In genomic region chr19:46572548-46572947, GRCm38 (mm10) we compare ENCODE assay signal across 8 mouse cellular contexts. TPM values are rescaled to one million over a fixed set of nuclear protein-coding genes. Genes with fewer than 3 reads are reported as not detected.
DNase-seq lines count a peak whose midpoint lies in the region; ATAC-seq and TF ChIP-seq lines count a peak whose summit lies in the region.

No protein-coding gene starts in this region.

- H3K79me2 ChIP-seq in myocyte (ENCODE audit: control insufficient read depth, insufficient read depth) = no peaks in the 10 kb centered on the region

- no peak for TF ChIP-seq CTCF in spleen, adult 2 months (IDR thresholded peaks at IDR 0.05; ENCODE audit: extremely low read depth, insufficient read depth, insufficient read length, insufficient replicate concordance)

- no peaks in the 10 kb centered on the region for H3K9me3 ChIP-seq in limb, embryonic 11.5 days (ENCODE audit: control insufficient read depth, low read length)

- no peaks in the 10 kb centered on the region; the same call in 1 of the 2 replicates for H3K4me1 ChIP-seq in spleen, adult 2 months (ENCODE audit: control insufficient read depth, insufficient read depth, insufficient read length)
- H3K4me1 ChIP-seq in limb, embryonic 11.5 days (ENCODE audit: control insufficient read depth, insufficient read depth, low read length) = 0 out of 2 replicates have a peak, but pooled peaks cover 3% of the 10 kb centered on the region

- WGBS in spleen, adult 2 months = under 1% methylated on average over 17 of the region's 17 CpGs
- 0% methylated on average over 17 of the region's 17 CpGs for WGBS in limb, embryonic 11.5 days

- H3K4me2 ChIP-seq in limb, embryonic 11.5 days (ENCODE audit: low read depth, severe bottlenecking) = peak overlapping the region; percentile 52
- H3K4me2 ChIP-seq in myocyte (ENCODE audit: low read depth) = peak overlapping the region; percentile 90

- H3K9ac ChIP-seq in limb, embryonic 11.5 days (ENCODE audit: low read length) = peak overlapping the region; percentile 58

- TF ChIP-seq POLR2A in spleen, adult 2 months (IDR thresholded peaks at IDR 0.05; ENCODE audit: low read depth, low read length) = no peak
- no peak for TF ChIP-seq POLR2A in myocyte (IDR thresholded peaks at IDR 0.05; ENCODE audit: insufficient read length, low read depth)

- H3ac ChIP-seq in myocyte (ENCODE audit: control insufficient read depth, insufficient read length) = peak overlapping the region; percentile 24

- DNase-seq in adrenal gland, postnatal 25 days = peak; percentile 31
- DNase-seq in adrenal gland, postnatal 4 days (ENCODE audit: low spot score in 2 of 2) = no peak
- no peak for DNase-seq in spleen, adult 2 months (ENCODE audit: low read depth in 1 of 2, low spot score in 2 of 2)
- DNase-seq in spleen, adult 12 weeks (ENCODE audit: low spot score) = no peak
- DNase-seq in limb, embryonic 11.5 days (ENCODE audit: low spot score) = no peak
- no peak for DNase-seq in gastrocnemius, adult 8-10 months (ENCODE audit: low spot score in 2 of 2)
- DNase-seq in T-cell, adult 2 months (ENCODE audit: low spot score) = no peak

- H3K36me3 ChIP-seq in spleen, adult 2 months (ENCODE audit: control insufficient read depth, insufficient read depth, low read length) = no peaks in the 10 kb centered on the region
- H3K36me3 ChIP-seq in limb, embryonic 11.5 days (ENCODE audit: control insufficient read depth, insufficient read depth, low read length) = no peaks in the 10 kb centered on the region
- H3K36me3 ChIP-seq in myocyte (ENCODE audit: control insufficient read depth, insufficient read depth) = no peaks in the 10 kb centered on the region

- H3K27ac ChIP-seq in spleen, adult 2 months (ENCODE audit: insufficient read depth, low read length) = peak overlapping the region; percentile 5; the same call in 1 of the 2 replicates
- no peak overlapping the region; the same call in 1 of the 2 replicates for H3K27ac ChIP-seq in limb, embryonic 11.5 days (replicated peaks; ENCODE audit: low read depth, low read length)

- peak overlapping the region; percentile 90 for H3K4me3 ChIP-seq in spleen, adult 2 months (ENCODE audit: extremely low read depth, insufficient read depth, insufficient read length)
- H3K4me3 ChIP-seq in limb, embryonic 11.5 days (ENCODE audit: low read depth, low read length) = peak overlapping the region; percentile 67
- H3K4me3 ChIP-seq in myocyte = peak overlapping the region; percentile 69

- H3K27me3 ChIP-seq in spleen, adult 2 months (ENCODE audit: control insufficient read depth, insufficient read depth, low read length) = no peaks in the 10 kb centered on the region
- no peaks in the 10 kb centered on the region for H3K27me3 ChIP-seq in limb, embryonic 11.5 days (ENCODE audit: control insufficient read depth, insufficient read depth, low read length)
- H3K27me3 ChIP-seq in myocyte (ENCODE audit: control insufficient read depth, insufficient read depth, insufficient read length) = no peaks in the 10 kb centered on the region

- ATAC-seq in limb, embryonic 11.5 days (ENCODE audit: insufficient number of reproducible peaks, low FRiP score, low TSS enrichment, low read depth) = peak; percentile 58

TF ChIP-seq in myocyte, 11 proteins besides CTCF, POLR2A, EP300 and RAD21:
- TF ChIP-seq TCF3 (IDR thresholded peaks at IDR 0.05; ENCODE audit: insufficient read length, low read depth) (no peak), SRF (IDR thresholded peaks at IDR 0.05; ENCODE audit: control insufficient read depth, insufficient read length, low read depth) (no peak), REST (IDR thresholded peaks at IDR 0.05; ENCODE audit: insufficient read depth, insufficient read length) (no peak), USF1 (IDR thresholded peaks at IDR 0.05; ENCODE audit: low read depth) (no peak), MYOD1 (IDR thresholded peaks at IDR 0.05; ENCODE audit: control insufficient read depth in 1 of 3, insufficient read length in 2 of 3, low read depth in 2 of 3) (no peak), MAX (IDR thresholded peaks at IDR 0.05; ENCODE audit: low read depth) (no peak), POLR2AphosphoS2 (IDR thresholded peaks at IDR 0.05; ENCODE audit: insufficient read length, low read depth) (no peak), E2F4 (IDR thresholded peaks at IDR 0.05; ENCODE audit: insufficient read depth) (no peak), TCF12 (IDR thresholded peaks at IDR 0.05; ENCODE audit: insufficient read depth, poor library complexity, severe bottlenecking) (no peak), CEBPB (IDR thresholded peaks at IDR 0.05; ENCODE audit: insufficient read depth, poor library complexity, severe bottlenecking) (no peak), MYOG (IDR thresholded peaks at IDR 0.05; ENCODE audit: control insufficient read depth in 1 of 3, insufficient read depth in 1 of 3, insufficient read length in 2 of 3, low read depth in 2 of 3) (no peak)
TF ChIP-seq in myocyte: peak in this region for 0.

RNA-seq across cellular contexts. Expression of gene Arl3, which starts 0.5 kb away (rescaled TPM):
- 50.3 and 61.0 TPM in 2 replicates for total RNA-seq in adrenal gland, postnatal 25 days (2021)
- total RNA-seq in adrenal gland, postnatal 4 days (2021) = 10 to 100 TPM; 47.2 to 54.9 TPM
- 5.5 and 6.8 TPM in 2 replicates for polyA plus RNA-seq in spleen, adult 2 months (2012; rRNA removed)
- 128 and 133 TPM in 2 replicates for polyA plus RNA-seq in limb, embryonic 11.5 days (2014; fragmentation: Nextera tagmentation; extraction: Ambion mirVana)
- 81.9 TPM for polyA plus RNA-seq in myocyte (2012; fragmentation: generic; extraction: Trizol)
- 10 to 100 TPM; 51.1 to 76.4 (median 62.8) TPM for total RNA-seq in gastrocnemius, adult 8-10 months (2022)

RNA-seq across cellular contexts. Expression of gene Sfxn2, which starts 0.6 kb away (rescaled TPM):
- 8.0 and 12.7 TPM in 2 replicates for total RNA-seq in adrenal gland, postnatal 25 days (2021)
- total RNA-seq in adrenal gland, postnatal 4 days (2021) = 10 to 100 TPM; 13.1 to 18.4 TPM
- 3.2 and 4.1 TPM in 2 replicates for polyA plus RNA-seq in spleen, adult 2 months (2012; rRNA removed)
- 15.2 and 15.6 TPM in 2 replicates for polyA plus RNA-seq in limb, embryonic 11.5 days (2014; fragmentation: Nextera tagmentation; extraction: Ambion mirVana)
- 0.62 TPM for polyA plus RNA-seq in myocyte (2012; fragmentation: generic; extraction: Trizol)
- 1 to 10 TPM; 1.6 to 3.0 (median 2.8) TPM for total RNA-seq in gastrocnemius, adult 8-10 months (2022)

RNA-seq across cellular contexts. Expression of gene Wbp1l, which starts 26.3 kb away (rescaled TPM):
- total RNA-seq in adrenal gland, postnatal 25 days (2021) = 154 and 189 TPM in 2 replicates
- 100 to 1,000 TPM; 180 to 182 TPM for total RNA-seq in adrenal gland, postnatal 4 days (2021)
- polyA plus RNA-seq in spleen, adult 2 months (2012; rRNA removed) = 37.3 and 42.3 TPM in 2 replicates
- 40.4 and 40.8 TPM in 2 replicates for polyA plus RNA-seq in limb, embryonic 11.5 days (2014; fragmentation: Nextera tagmentation; extraction: Ambion mirVana)
- polyA plus RNA-seq in myocyte (2012; fragmentation: generic; extraction: Trizol) = 39.8 TPM
- 100 to 1,000 TPM in 1 of 4 experiments, 10 to 100 TPM in 3; 56.9 to 103 (median 59.7) TPM for total RNA-seq in gastrocnemius, adult 8-10 months (2022)
